Mouse (Mus musculus) liver, embryonic 14.5 days (tissue): ENCODE data around the gene Snx6. TPM values are rescaled to one million over a fixed set of nuclear protein-coding genes. Genes with fewer than 3 reads are reported as not detected.
"Not testable (repeated sequence)": the region's sequence is repeated elsewhere in the genome, so short reads cannot be mapped to it uniquely, and the experiment has no call there.

Source experiments
- ATAC-seq: fragments of 200-750 bp; cut with Nextera tagmentation; 2 replicates; pipeline ENCODE4 v1.8.0; 2017; ENCODE audit warnings: moderate number of reproducible peaks, mild to moderate bottlenecking, moderate library complexity; ENCODE audit not compliant: insufficient read depth
- DNase-seq, 3 experiments: peaks; one replicate each; pipeline ENCODE4 v3.0.0-alpha.2; 2012 to 2013; ENCODE audit warnings: low read depth in 3 of 3, low spot score in 3 of 3
- H3K27ac ChIP-seq: fragments of 300-500 bp; sonication (generic); 2 replicates; pipeline ENCODE4 v1.5.1; 2014; ENCODE audit warnings: moderate library complexity, mild to moderate bottlenecking, control low read depth, inconsistent platforms
- H3K27me3 ChIP-seq: fragments of 300-500 bp; sonication (generic); 2 replicates; pipeline ENCODE4 v1.6.1; 2014; ENCODE audit warnings: mild to moderate bottlenecking, low read length, moderate library complexity; ENCODE audit not compliant: control insufficient read depth, insufficient read depth
- H3K36me3 ChIP-seq: fragments of 300-500 bp; sonication (generic); replicated peaks from 2 replicates; pipeline ENCODE4 v1.6.1; 2014; ENCODE audit warnings: low read depth; ENCODE audit not compliant: control insufficient read depth, insufficient read depth
- H3K4me1 ChIP-seq, 2 experiments: fragments of 200-500 bp in 1 of 2; fragments of 300-500 bp in 1 of 2; sonication (generic) in 1 of 2; replicated peaks; 2 replicates each; pipeline ENCODE4 v1.6.1; 2012 to 2014; ENCODE audit warnings: antibody characterized with exemption in 1 of 2, inconsistent platforms in 1 of 2, low read length in 1 of 2; ENCODE audit not compliant: control insufficient read depth in 2 of 2, insufficient read depth in 2 of 2
- H3K4me2 ChIP-seq: fragments of 300-500 bp; sonication (generic); 2 replicates; pipeline ENCODE4 v1.6.1; 2014; ENCODE audit warnings: low read depth, mild to moderate bottlenecking, control low read depth, moderate library complexity
- H3K4me3 ChIP-seq, 2 experiments: fragments of 200-500 bp in 1 of 2; fragments of 300-500 bp in 1 of 2; sonication (generic) in 1 of 2; 2 replicates each; pipeline ENCODE4 v1.5.1; 2012 to 2014; ENCODE audit warnings: low read depth in 2 of 2, low read length in 2 of 2, mild to moderate bottlenecking in 2 of 2, control low read depth in 1 of 2, inconsistent platforms in 1 of 2, moderate library complexity in 1 of 2; ENCODE audit not compliant: insufficient read depth in 1 of 2
- H3K9ac ChIP-seq: fragments of 300-500 bp; sonication (generic); replicated peaks from 2 replicates; pipeline ENCODE4 v1.6.1; 2014; ENCODE audit warnings: mild to moderate bottlenecking, control low read depth, moderate library complexity
- H3K9me3 ChIP-seq: fragments of 300-500 bp; sonication (generic); 2 replicates; pipeline ENCODE4 v1.6.1; 2016; ENCODE audit warnings: low read length, mixed read lengths; ENCODE audit not compliant: control insufficient read depth
- CTCF ChIP-seq: IDR thresholded peaks from 2 replicates; pipeline ENCODE4 v1.5.1; 2016; ENCODE audit warnings: antibody characterized with exemption, low read depth, control low read depth
- EP300 ChIP-seq: IDR thresholded peaks from 2 replicates; pipeline ENCODE4 v1.6.1; 2016; ENCODE audit warnings: antibody characterized with exemption, low read depth
- WGBS: fragments of 180-500 bp; shearing (Covaris S2); extraction: QIAGEN DNeasy Blood & Tissue Kit; methylation state at CpG from one replicate; pipeline ENCODE4 v1.1.7; 2014; ENCODE audit not compliant: insufficient replicate concordance; 5-methylcytosine and 5-hydroxymethylcytosine counted together
- polyA plus RNA-seq, 2 experiments: library from polyadenylated mRNA; depleted of rRNA in 1 of 2; stranded (reverse) in 1 of 2; unstranded in 1 of 2; fragments of >200 nt; fragmentation: Nextera tagmentation in 1 of 2; extraction: Ambion mirVana in 1 of 2; gene quantifications; 2 replicates each; pipeline versions ENCODE4 v1.2.1 to v1.2.3; 2012 to 2014

Gene Snx6
- polyA plus RNA-seq, 2 experiments: 17.4 to 46.1 TPM

- WGBS: 0% methylated on average over 10 of the region's 44 CpGs
These were observed 85.6 kb downstream of the Snx6 start for GRCm38 (mm10) chr12:54709691-54710493.

DNA sequence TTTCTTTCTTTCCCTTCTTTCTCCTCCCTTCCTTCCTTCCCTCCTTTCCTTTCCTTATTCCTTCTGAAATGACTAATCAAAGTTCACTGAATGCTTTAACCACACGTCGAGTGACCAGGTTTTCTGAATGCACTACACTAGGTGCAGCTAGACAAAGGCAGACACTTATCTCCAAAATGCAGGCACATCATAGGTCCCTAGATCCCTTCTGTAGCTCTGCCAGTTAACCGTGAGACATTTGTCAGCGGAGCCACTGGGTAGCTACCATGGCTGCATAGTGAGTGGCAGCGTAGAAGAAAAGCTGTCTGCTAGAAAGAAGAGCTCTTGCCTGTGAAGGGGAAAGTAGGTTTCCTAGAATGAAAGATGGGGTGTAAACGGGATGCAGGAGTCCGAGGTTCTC, 96.1 kb downstream of the Snx6 start:
- DNase-seq (no peak), ATAC-seq (no peak)
- no peak overlapping the region for H3K4me3 ChIP-seq
- H3K36me3 ChIP-seq: no peaks in the 10 kb centered on the region
- H3K9ac ChIP-seq: no peak overlapping the region
- no peak overlapping the region for H3K4me2 ChIP-seq
- 35% methylated on average over 7 of the region's 7 CpGs for WGBS
- peaks cover 5 to 15% of the 10 kb centered on the region in 2 experiments; a peak in 3 of 4 replicates for H3K4me1 ChIP-seq
- no peaks in the 10 kb centered on the region for H3K27me3 ChIP-seq
- no peak for TF ChIP-seq CTCF
- TF ChIP-seq EP300: no peak
- H3K27ac ChIP-seq: no peak overlapping the region
- H3K9me3 ChIP-seq: no peaks in the 10 kb centered on the region

More at GRCm38 (mm10) chr12:54709691-54710493, 85.6 kb downstream of the Snx6 start:
- not testable (repeated sequence) for H3K4me3 ChIP-seq, H3K27me3 ChIP-seq, H3K36me3 ChIP-seq, H3K9me3 ChIP-seq, DNase-seq, H3K27ac ChIP-seq, H3K9ac ChIP-seq, H3K4me1 ChIP-seq, H3K4me2 ChIP-seq
- ATAC-seq: peak; percentile 38

- no peak for ATAC-seq
- H3K9me3 ChIP-seq: no peaks in the 10 kb centered on the region
- no peak overlapping the region; the same call in 1 of the 2 replicates for H3K9ac ChIP-seq
- 40% methylated on average over 6 of the region's 6 CpGs for WGBS
- H3K4me2 ChIP-seq: peak overlapping the region; percentile 20; the same call in 1 of the 2 replicates
- TF ChIP-seq CTCF: no peak
- TF ChIP-seq EP300: no peak
- H3K36me3 ChIP-seq: no peaks in the 10 kb centered on the region
- DNase-seq: no peak
- no peak overlapping the region for H3K4me3 ChIP-seq
- peaks cover 8 to 18% of the 10 kb centered on the region in 2 experiments for H3K4me1 ChIP-seq
- H3K27me3 ChIP-seq: no peaks in the 10 kb centered on the region
- H3K27ac ChIP-seq: peak overlapping the region; percentile 69
These were observed 97.7 kb downstream of the Snx6 start for GRCm38 (mm10) chr12:54697791-54698250.

- peaks cover 8 to 18% of the 10 kb centered on the region in 2 experiments for H3K4me1 ChIP-seq
These were observed 98.4 kb downstream of the Snx6 start for GRCm38 (mm10) chr12:54697003-54697597.

More at GRCm38 (mm10) chr12:54697003-54697597, 98.4 kb downstream of the Snx6 start:
- ATAC-seq: peak; percentile 59
- H3K36me3 ChIP-seq: no peaks in the 10 kb centered on the region; the same call in 1 of the 2 replicates
- peak overlapping the region; percentile 98 for H3K4me2 ChIP-seq
- peak in 1 of 3 experiments; percentile 60 for DNase-seq
- 5% methylated on average over 7 of the region's 7 CpGs for WGBS
- H3K9ac ChIP-seq: no peak overlapping the region; the same call in 1 of the 2 replicates
- TF ChIP-seq EP300 (no peak), CTCF (no peak)
- H3K27me3 ChIP-seq: no peaks in the 10 kb centered on the region
- no peaks in the 10 kb centered on the region for H3K9me3 ChIP-seq
- H3K27ac ChIP-seq: peak overlapping the region; percentile 69
- no peak overlapping the region for H3K4me3 ChIP-seq

Other genes starting within 250 kb of the Snx6 start
- 27.0 and 32.1 TPM in 2 replicates for gene Sptssa, start 139.1 kb downstream of the Snx6 start, polyA plus RNA-seq (2012; rRNA removed)
- 65.1 and 65.2 TPM in 2 replicates for gene Sptssa, start 139.1 kb downstream of the Snx6 start, polyA plus RNA-seq (2014; fragmentation: Nextera tagmentation; extraction: Ambion mirVana)
- 4.0 and 8.7 TPM in 2 replicates for gene Eapp, start 99.8 kb downstream of the Snx6 start, polyA plus RNA-seq (2012; rRNA removed)
- 41.8 and 45.7 TPM in 2 replicates for gene Eapp, start 99.8 kb downstream of the Snx6 start, polyA plus RNA-seq (2014; fragmentation: Nextera tagmentation; extraction: Ambion mirVana)
- gene Cfl2, start 67.2 kb upstream of the Snx6 start, polyA plus RNA-seq (2012; rRNA removed): 7.8 and 8.8 TPM in 2 replicates
- 30.8 and 34.3 TPM in 2 replicates for gene Cfl2, start 67.2 kb upstream of the Snx6 start, polyA plus RNA-seq (2014; fragmentation: Nextera tagmentation; extraction: Ambion mirVana)
- not detected in 2 replicates for gene Gm20403, start 190.8 kb upstream of the Snx6 start, polyA plus RNA-seq (2012; rRNA removed)
- gene Gm20403, start 190.8 kb upstream of the Snx6 start, polyA plus RNA-seq (2014; fragmentation: Nextera tagmentation; extraction: Ambion mirVana): not detected in 2 replicates
- gene Baz1a, start 218.6 kb upstream of the Snx6 start, polyA plus RNA-seq (2012; rRNA removed): 9.6 and 17.7 TPM in 2 replicates
- 26.4 and 28.0 TPM in 2 replicates for gene Baz1a, start 218.6 kb upstream of the Snx6 start, polyA plus RNA-seq (2014; fragmentation: Nextera tagmentation; extraction: Ambion mirVana)